Mouse (Mus musculus) heart, postnatal 25 days (tissue): ENCODE results near the gene Hgd. TPM values are rescaled to one million over a fixed set of nuclear protein-coding genes. Genes with fewer than 3 reads are reported as not detected.
A peak's percentile ranks its signal among the peaks of the same experiment; 100 is the strongest.

Experiments
- DNase-seq: peaks from one replicate; pipeline ENCODE4 v3.0.0; 2022; ENCODE audit warnings: low spot score
- intact Hi-C: fragments of 180-260 bp; cut with DNase I; formaldehyde crosslinking; loops from one replicate; pipeline ENCODE4 v1.15.1; 2025
- total RNA-seq, 2 experiments: library from RNA; stranded (reverse); gene quantifications; 2 replicates each; pipeline ENCODE4 v1.2.3; 2021

The Hgd gene
- not detected for total RNA-seq

GRCm38 (mm10) chr16:37579994-37580393, at the start of gene Hgd:
Hgd (plus strand) TSS chr16:37580153.
- intact Hi-C loops, result no loop called here
- no peak for DNase-seq

DNA sequence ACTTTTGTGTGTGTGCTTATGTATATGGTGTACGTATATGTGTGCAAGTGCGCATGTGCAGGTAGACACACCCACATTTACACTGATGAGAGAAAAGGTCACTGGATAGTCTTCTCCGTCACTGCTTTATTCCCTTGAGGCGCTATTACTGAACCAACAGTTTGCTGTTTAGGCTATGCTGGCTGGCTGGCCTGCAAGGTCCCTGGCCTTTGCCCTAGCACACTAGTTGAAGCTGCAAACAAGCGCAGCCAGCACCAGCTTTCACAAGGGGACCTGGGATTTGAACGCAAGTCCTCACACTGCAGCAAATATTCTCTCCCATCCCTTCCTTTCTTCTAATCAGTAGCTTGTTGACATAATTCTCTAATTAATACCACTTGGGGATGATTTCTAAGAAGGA, 49.8 kb upstream of the Hgd start:
- DNase-seq, result no peak
- intact Hi-C loops, result loop anchor here (10.0 kb wide), 1 partner anchor 285 kb away; no protein-coding TSS in a partner anchor

DNA sequence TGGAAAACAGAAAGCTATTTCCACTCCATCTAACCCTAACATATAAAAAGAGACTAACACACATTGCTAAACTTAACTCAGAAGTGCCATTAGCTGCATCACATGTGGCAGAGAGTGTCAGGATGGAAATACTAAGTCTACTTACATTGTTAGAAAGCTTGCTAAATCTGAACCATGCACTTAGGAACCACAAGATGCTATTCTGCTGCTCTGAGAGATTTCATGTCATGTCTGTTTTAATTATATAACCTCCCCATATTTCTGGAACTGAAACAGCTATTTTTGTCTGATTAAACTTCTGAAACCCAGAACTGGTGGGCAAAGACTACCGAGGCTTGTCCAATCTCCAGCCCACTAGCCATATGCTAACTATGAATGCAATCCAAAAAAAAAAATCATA, 47.9 kb upstream of the Hgd start:
- intact Hi-C loops, result loop anchor here (10.0 kb wide), 1 partner anchor 283 kb away; no protein-coding TSS in a partner anchor
- no peak for DNase-seq

DNA sequence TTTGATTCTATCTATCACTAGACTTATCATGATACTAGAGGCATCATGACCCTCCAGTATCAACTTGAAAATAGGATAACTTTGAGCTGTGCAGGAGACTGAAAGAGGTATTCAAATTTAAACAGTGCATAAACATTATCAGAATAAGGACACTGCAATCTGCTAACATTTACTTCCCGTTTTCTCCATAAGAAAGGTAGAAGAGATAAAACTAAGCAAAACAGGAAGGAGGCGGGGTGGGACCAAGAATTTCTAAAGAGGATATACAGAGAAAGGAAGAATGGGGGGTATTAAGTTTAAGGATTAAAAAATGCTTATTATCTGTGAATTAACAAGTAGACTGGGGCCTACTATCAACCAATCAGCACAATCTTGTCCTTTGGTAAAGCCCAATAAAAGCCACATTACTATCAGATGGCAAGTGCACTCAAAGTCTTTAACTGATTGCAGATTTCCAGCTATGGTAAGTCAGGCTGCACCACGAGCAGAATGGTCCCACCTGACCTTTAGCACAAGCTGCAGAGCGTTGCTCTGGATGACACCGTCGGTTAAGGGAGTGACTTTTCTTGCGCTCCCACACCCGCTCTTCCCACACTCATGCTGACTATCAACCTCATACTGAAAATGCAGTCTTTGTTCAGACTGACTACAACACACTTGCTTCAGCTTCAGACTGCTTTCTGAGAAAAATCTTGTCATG, 46.4 kb upstream of the Hgd start:
- no peak for DNase-seq
- intact Hi-C loops, result loop anchor here (10.0 kb wide), 1 partner anchor 281 kb away; no protein-coding TSS in a partner anchor

- intact Hi-C loops, result loop anchor here (10.0 kb wide), 1 partner anchor 276 kb away; no protein-coding TSS in a partner anchor
- no peak for DNase-seq
Measured at GRCm38 (mm10) chr16:37539240-37539610, 40.7 kb upstream of the Hgd start.

- intact Hi-C loops, result loop anchor here (5.0 to 10.0 kb wide), 2 partner anchors 112 to 275 kb away; partner anchors contain the start of gene Ndufb4
- DNase-seq, result peak; percentile 97
Measured at GRCm38 (mm10) chr16:37539611-37540580, 40.1 kb upstream of the Hgd start, which contains the start of the genes Gtf2e1 and Rabl3. Gtf2e1 (minus strand) TSS chr16:37539789. Rabl3 (plus strand) TSS chr16:37539885.

DNA sequence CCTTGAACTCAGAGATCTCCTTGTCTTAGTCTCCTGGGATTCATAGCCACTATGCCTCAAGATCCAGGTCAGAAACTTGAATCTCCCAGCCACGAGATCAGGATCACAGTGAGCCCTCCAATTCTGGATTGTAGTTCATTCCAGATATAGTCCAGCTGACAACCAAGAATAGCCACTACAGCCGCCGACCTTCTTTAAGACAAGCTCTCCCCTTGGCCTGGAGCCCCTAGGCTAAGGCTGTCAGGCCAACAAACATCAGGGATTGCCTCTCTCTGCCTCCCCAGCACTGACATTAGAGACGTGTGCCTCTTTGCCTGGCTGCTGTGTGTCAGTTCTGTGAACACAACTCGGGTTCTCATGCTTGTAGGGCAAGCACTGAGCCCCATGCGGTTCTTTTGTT, 39.2 kb upstream of the Hgd start:
- DNase-seq, result no peak
- intact Hi-C loops, result loop anchor here (5.0 kb wide), 1 partner anchor 112 kb away; the partner anchor contains the start of gene Ndufb4

DNA sequence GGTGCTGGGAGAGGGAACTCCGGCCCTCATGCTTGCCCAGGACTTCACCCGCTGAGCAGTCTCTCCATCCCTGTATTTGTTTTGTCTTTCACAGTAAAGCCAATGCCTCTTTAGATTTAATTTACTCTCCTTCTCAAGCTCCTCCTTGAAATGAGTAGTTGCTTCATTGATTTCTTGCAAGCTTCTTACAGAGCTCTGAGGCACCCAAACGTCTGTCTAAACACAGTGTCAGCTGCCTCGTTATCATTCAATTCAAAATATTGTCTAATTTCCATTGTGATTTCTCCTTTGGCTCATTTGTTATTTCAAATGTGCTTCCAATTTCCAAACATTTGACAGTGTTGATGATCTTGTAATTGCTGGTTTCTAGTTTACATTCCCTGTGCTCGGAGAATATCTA, 33.6 kb upstream of the Hgd start:
- intact Hi-C loops, result no loop called here

GRCm38 (mm10) chr16:37550266-37550665, 29.7 kb upstream of the Hgd start:
- intact Hi-C loops, result no loop called here
- DNase-seq, result no peak

More for the DNA sequence above, 33.6 kb upstream of the Hgd start:
- DNase-seq, result no peak

GRCm38 (mm10) chr16:37550981-37551380, 29.0 kb upstream of the Hgd start:
- no peak for DNase-seq

DNA sequence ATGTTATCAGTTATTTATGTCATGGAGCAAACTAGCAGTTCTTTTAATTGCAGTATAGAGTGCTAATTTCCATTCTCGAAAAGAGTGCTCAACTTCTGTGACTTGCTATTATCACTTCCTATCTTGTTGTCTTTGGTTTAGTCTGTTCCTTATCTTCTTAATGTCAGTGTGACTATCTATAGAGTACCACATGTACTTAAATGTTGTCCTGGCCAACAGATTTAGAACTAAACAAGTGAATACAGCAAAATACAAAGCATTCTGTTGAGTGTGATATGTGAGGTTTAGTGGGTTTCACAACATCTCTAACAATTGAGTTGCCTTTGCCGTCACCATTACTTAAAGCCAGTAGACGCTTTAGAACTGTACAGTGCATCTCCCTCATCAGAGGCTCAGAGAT, 27.1 kb upstream of the Hgd start:
- intact Hi-C loops, result no loop called here
- DNase-seq, result no peak

More at GRCm38 (mm10) chr16:37550981-37551380, 29.0 kb upstream of the Hgd start:
- intact Hi-C loops, result no loop called here

DNA sequence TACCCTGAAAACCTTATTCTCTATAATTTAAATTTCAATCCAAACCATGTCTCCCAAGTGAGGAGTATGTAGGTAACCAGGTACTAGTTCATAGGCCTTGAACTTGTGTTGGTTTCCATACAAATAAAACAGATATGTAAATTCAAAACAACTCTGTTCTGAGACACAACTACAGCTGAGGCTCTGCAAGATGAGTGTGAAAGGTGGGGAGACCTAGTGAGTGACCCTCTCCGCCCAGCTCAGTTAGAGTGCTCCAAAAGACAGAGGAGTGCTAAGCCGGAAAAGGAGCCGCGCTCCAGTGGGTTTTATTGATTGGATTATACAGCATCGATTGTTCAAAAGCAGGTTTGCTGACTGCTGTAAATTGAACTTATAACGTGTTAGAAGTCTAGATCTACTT, 17.5 kb upstream of the Hgd start:
- DNase-seq, result no peak
- intact Hi-C loops, result no loop called here

- intact Hi-C loops, result no loop called here
- DNase-seq, result no peak
Measured at GRCm38 (mm10) chr16:37562961-37563360, 17.0 kb upstream of the Hgd start.

GRCm38 (mm10) chr16:37565117-37565516, 14.8 kb upstream of the Hgd start:
- intact Hi-C loops, result no loop called here
- DNase-seq, result no peak

GRCm38 (mm10) chr16:37566107-37566506, 13.8 kb upstream of the Hgd start:
- intact Hi-C loops, result no loop called here
- no peak for DNase-seq

DNA sequence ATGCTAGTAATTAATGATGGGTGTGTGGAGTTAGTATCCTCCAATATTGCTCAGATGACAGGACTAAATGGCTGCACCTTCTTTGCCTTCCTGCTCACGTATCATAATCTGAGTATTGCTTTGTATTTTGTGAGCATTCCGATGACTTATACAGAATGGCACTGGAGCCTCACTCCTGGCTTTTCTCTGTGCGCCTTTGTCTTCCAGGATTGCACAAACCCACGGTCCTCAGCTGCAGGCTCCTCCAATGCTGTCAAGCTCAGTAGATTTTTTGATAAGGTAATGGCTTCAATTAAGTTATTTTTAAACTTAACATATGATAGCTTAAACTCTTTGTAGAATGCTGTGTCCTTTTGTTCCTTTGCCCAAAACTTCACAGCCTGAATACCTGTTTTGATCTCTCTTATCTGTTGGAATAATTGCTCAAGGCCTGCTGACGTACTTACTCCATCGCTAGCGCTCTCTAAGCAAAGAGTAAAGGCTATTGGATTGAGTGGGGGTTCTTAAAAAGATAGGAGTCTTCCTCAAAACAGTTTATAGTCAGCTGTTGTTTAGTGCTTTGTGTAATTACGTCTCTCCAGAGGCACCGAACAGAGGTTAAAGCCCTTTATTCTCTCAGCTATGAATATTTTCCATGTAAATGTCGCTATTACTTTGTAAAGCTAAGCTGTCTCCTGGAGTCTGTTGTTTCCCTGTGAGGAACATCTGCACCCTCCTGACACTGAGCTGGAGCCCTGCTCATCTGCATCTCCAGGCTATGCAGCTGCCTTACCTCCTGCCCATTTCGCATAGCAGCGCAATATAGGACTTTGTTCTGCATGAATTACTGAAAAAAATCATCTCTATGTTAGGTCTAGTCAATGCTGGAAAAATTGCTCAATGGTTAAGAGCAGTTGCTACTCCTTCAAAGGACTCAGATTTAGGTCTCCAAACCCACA, 12.6 kb upstream of the Hgd start:
- intact Hi-C loops, result no loop called here

DNA sequence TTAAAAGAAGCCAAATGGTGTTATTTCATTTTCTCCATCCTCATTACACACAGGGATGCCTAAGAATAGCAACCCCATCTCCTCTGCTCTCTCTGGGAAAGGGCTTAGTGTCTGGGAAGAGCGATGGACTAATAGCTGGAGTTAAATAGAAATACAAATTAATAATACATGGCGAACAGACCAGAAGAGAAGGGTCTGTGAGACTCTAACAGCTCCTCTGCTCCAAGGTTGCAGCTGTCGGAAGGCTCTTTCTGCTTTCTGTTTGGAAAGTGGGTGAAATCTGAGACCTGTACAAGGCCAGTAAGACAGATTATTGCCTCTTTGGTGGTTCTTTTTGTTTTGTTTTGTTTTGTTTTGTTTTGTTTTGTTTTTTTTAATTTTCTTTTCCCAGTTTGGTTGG, 8.4 kb upstream of the Hgd start:
- no peak for DNase-seq
- intact Hi-C loops, result no loop called here

More for the DNA sequence above, 12.6 kb upstream of the Hgd start:
- DNase-seq, result no peak

- intact Hi-C loops, result no loop called here
Measured at GRCm38 (mm10) chr16:37572117-37572754, 7.7 kb upstream of the Hgd start.

DNA sequence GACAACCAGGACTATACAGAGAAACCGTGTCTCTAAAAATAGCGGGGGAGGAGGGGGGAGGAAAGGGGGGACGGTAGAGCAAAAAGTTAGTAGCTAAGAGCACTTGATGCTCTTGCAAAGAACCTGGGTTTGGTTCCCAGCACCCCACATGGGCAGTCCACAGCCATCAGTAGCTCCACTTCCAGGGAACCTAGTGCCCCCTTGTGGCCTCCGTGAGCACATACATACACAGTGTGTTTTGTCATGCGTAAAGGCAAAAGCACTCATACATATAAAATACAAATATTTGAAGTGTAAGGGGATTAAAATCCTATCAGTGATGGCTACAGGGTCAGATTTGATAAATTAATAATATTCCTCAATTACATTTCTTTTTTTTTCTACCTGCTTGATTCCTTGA, 6.9 kb upstream of the Hgd start:
- no peak for DNase-seq
- intact Hi-C loops, result no loop called here

More at GRCm38 (mm10) chr16:37572117-37572754, 7.7 kb upstream of the Hgd start:
- no peak for DNase-seq
